8 mouse cellular contexts compared by ENCODE assay signal in the genomic region with DNA sequence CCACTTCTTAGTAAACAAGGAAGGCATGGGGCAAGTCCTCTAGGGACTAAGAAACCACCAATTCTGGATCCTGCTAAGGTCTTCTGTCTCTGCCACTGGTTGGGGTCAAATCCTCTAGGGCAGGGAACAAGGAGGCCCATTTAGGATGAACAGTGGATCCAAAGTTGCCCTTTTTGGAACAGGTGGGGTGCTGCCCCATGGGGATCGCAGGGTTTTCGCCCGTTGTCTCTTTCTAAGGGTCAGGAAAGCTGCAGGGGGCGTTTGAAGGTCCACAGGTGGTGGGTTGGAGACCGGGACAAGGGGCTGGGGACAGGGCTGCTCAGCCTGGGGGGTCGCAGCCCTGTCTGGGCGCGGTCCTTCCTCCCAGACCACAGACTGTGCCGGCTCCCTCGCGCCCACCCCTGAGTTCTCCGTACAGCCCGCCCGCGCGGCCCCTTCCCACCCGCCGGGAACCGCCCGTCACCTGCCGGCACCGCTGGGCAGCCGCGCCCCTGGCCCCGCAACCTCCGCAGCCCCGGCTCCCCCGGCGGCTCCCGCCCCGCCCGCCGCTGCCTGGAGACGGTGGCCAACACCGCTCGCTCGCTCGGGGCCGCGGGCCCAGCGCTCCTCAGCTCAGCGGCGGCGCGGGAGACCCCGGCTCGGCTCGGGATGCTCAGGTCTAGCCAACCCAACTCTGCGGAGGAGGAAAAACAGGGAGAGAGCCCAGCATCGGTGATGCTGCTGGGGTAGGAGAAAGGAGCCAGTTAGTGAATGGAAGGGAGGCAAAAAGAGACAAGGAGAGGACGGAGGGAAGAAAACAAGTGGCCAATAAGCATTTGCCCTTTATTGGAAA. TPM values are rescaled to one million over a fixed set of nuclear protein-coding genes. Genes with fewer than 3 reads are reported as not detected.
A peak's percentile ranks its signal among the peaks of the same experiment; 100 is the strongest.
DNase-seq lines count a peak whose midpoint lies in the region; ATAC-seq and TF ChIP-seq lines count a peak whose summit lies in the region.

A gene (minus strand): TSS at position 533 of the 832 bp plus-strand sequence.

- DNase-seq in heart, adult 9 months (ENCODE audit: low spot score in 2 of 2), result no peak
- DNase-seq in ES-E14 (ENCODE audit: low read depth, low spot score), result no peak
- DNase-seq in liver, postnatal 0 days, result no peak
- DNase-seq in adrenal gland, adult (ENCODE audit: inconsistent age in 2 of 2, low spot score in 1 of 2), result no peak
- DNase-seq in left cerebral cortex, postnatal 36 days (ENCODE audit: low spot score in 2 of 2), result no peak

- no peaks in the 10 kb centered on the region for H3K9me3 ChIP-seq in heart, embryonic 14.5 days (ENCODE audit: control insufficient read depth, low read length)
- H3K9me3 ChIP-seq in ES-E14 (ENCODE audit: control insufficient read depth, insufficient read depth, low read depth, low read length), result no peaks in the 10 kb centered on the region
- no peaks in the 10 kb centered on the region for H3K9me3 ChIP-seq in forebrain, embryonic 13.5 days (replicated peaks)
- H3K9me3 ChIP-seq in liver, postnatal 0 days (ENCODE audit: low read length), result no peaks in the 10 kb centered on the region

- in situ Hi-C loops in ES-E14 (cut with MboI; ENCODE audit: low sequenced_read_pairs in 2 of 2, unreplicated experiment in 2 of 2), result loop anchor here in 1 of 2 experiments (10.0 kb wide), 1 partner anchor 129 kb away; no protein-coding TSS in a partner anchor

- intact Hi-C loops in left cerebral cortex, postnatal 36 days (cut with DNase I), result no loop called here

- peak within 1 kb of the TSS; percentile 80 for H3K4me2 ChIP-seq in heart, embryonic 14.5 days (ENCODE audit: low read length)
- peak within 1 kb of the TSS; percentile 94 for H3K4me2 ChIP-seq in forebrain, embryonic 13.5 days
- H3K4me2 ChIP-seq in liver, postnatal 0 days (ENCODE audit: low read depth, low read length), result peak within 1 kb of the TSS; percentile 44

- ATAC-seq in heart, embryonic 14.5 days (ENCODE audit: insufficient number of reproducible peaks, insufficient read depth, low FRiP score, low read depth), result no peak
- ATAC-seq in forebrain, embryonic 13.5 days, result peak; percentile 70; the same call in 1 of the 2 replicates
- no peak for ATAC-seq in liver, postnatal 0 days
- no peak for ATAC-seq in monocyte, adult 5-6 weeks (replicated peaks; ENCODE audit: insufficient number of reproducible peaks, low FRiP score, low TSS enrichment, poor library complexity, severe bottlenecking)

- TF ChIP-seq EP300 in liver, postnatal 0 days (IDR thresholded peaks at IDR 0.05; ENCODE audit: low read depth), result no peak

- no peak for TF ChIP-seq CTCF in liver, postnatal 0 days (IDR thresholded peaks at IDR 0.05; ENCODE audit: low read depth)

- H3K4me3 ChIP-seq in heart, embryonic 14.5 days (ENCODE audit: control insufficient read depth in 1 of 2, insufficient read depth in 1 of 2, low read depth in 1 of 2, low read length in 2 of 2), result peak within 1 kb of the TSS; percentile 37 to 48
- H3K4me3 ChIP-seq in ES-E14 (ENCODE audit: insufficient read depth in 1 of 2, low read depth in 1 of 2, low read length in 2 of 2, poor library complexity in 1 of 2, severe bottlenecking in 1 of 2), result peak within 1 kb of the TSS; percentile 62 to 68
- peak within 1 kb of the TSS; percentile 51 for H3K4me3 ChIP-seq in forebrain, embryonic 13.5 days
- peak within 1 kb of the TSS; percentile 26; the same call in 1 of the 2 replicates for H3K4me3 ChIP-seq in liver, postnatal 0 days (ENCODE audit: low read depth, low read length)

- WGBS in heart, embryonic 14.5 days, result 1% methylated on average over 50 of the region's 51 CpGs
- WGBS in forebrain, embryonic 13.5 days, result under 1% methylated on average over 50 of the region's 51 CpGs
- WGBS in liver, postnatal 0 days (ENCODE audit: insufficient replicate concordance), result 1% methylated on average over 50 of the region's 51 CpGs

- H3K27me3 ChIP-seq in heart, embryonic 14.5 days (ENCODE audit: control insufficient read depth, insufficient read depth, low read length), result peaks cover 45% of the 10 kb centered on the region
- H3K27me3 ChIP-seq in forebrain, embryonic 13.5 days, result peaks cover 53% of the 10 kb centered on the region
- H3K27me3 ChIP-seq in liver, postnatal 0 days (ENCODE audit: insufficient read depth, low read length), result peaks cover 25% of the 10 kb centered on the region

- peaks cover 2 to 8% of the 10 kb centered on the region in 2 experiments; a peak in 1 of 4 replicates for H3K4me1 ChIP-seq in heart, embryonic 14.5 days (ENCODE audit: control insufficient read depth in 2 of 2, insufficient read depth in 2 of 2, low read length in 2 of 2)
- H3K4me1 ChIP-seq in ES-E14 (ENCODE audit: control insufficient read depth in 2 of 2, insufficient read depth in 2 of 2, low read length in 2 of 2, poor library complexity in 1 of 2), result no peaks in the 10 kb centered on the region; a peak in 1 of 4 replicates
- peaks cover 23% of the 10 kb centered on the region for H3K4me1 ChIP-seq in forebrain, embryonic 13.5 days
- no peaks in the 10 kb centered on the region for H3K4me1 ChIP-seq in liver, postnatal 0 days (ENCODE audit: insufficient read depth)

- no peaks in the 10 kb centered on the region for H3K36me3 ChIP-seq in heart, embryonic 14.5 days (ENCODE audit: control insufficient read depth, insufficient read depth, low read length)
- H3K36me3 ChIP-seq in ES-E14 (ENCODE audit: control insufficient read depth, insufficient read depth, low read length, poor library complexity, severe bottlenecking), result no peaks in the 10 kb centered on the region
- no peaks in the 10 kb centered on the region for H3K36me3 ChIP-seq in forebrain, embryonic 13.5 days (ENCODE audit: poor library complexity, severe bottlenecking)
- H3K36me3 ChIP-seq in liver, postnatal 0 days (replicated peaks; ENCODE audit: insufficient read depth, low read length), result no peaks in the 10 kb centered on the region

- peak within 1 kb of the TSS; percentile 57; the same call in 1 of the 2 replicates for H3K9ac ChIP-seq in heart, embryonic 14.5 days (ENCODE audit: low read length)
- peak within 1 kb of the TSS; percentile 69 for H3K9ac ChIP-seq in ES-E14 (ENCODE audit: insufficient read depth, low read depth, low read length, poor library complexity, severe bottlenecking)
- peak within 1 kb of the TSS; percentile 70 for H3K9ac ChIP-seq in forebrain, embryonic 13.5 days
- no peak within 1 kb of the TSS for H3K9ac ChIP-seq in liver, postnatal 0 days (replicated peaks)

- no peak within 1 kb of the TSS for H3K27ac ChIP-seq in heart, embryonic 14.5 days (replicated peaks in 1 of 2; ENCODE audit: control insufficient read depth in 1 of 2, insufficient read depth in 1 of 2, low read depth in 2 of 2, low read length in 2 of 2)
- H3K27ac ChIP-seq in ES-E14 (ENCODE audit: insufficient read depth, low read depth, low read length, poor library complexity, severe bottlenecking), result no peak within 1 kb of the TSS
- no peak within 1 kb of the TSS for H3K27ac ChIP-seq in forebrain, embryonic 13.5 days
- H3K27ac ChIP-seq in liver, postnatal 0 days (ENCODE audit: low read depth), result no peak within 1 kb of the TSS

TF ChIP-seq in ES-E14, 5 proteins besides CTCF, POLR2A, EP300 and RAD21:
- TF ChIP-seq ZC3H11A (IDR thresholded peaks at IDR 0.05; ENCODE audit: borderline replicate concordance, low read depth, low read length) (no peak), MAFK (IDR thresholded peaks at IDR 0.05; ENCODE audit: insufficient read depth, low read depth, low read length) (no peak), CHD2 (IDR thresholded peaks at IDR 0.05; ENCODE audit: low read depth, low read length) (no peak), ZNF384 (IDR thresholded peaks at IDR 0.05; ENCODE audit: low read depth, low read length) (no peak), HCFC1 (IDR thresholded peaks at IDR 0.05; ENCODE audit: borderline replicate concordance, insufficient read depth, low read length) (no peak)

RNA-seq across cellular contexts. Expression of the gene that starts here (rescaled TPM):
- polyA plus RNA-seq in heart, embryonic 14.5 days (2014; fragmentation: Nextera tagmentation; extraction: Ambion mirVana), result not detected in 2 replicates
- total RNA-seq in ES-E14 (2012; rRNA removed), result not detected in 2 replicates
- polyA plus RNA-seq in forebrain, embryonic 13.5 days (2015; fragmentation: Nextera tagmentation; extraction: Ambion mirVana), result 0.48 and 0.57 TPM in 2 replicates
- polyA plus RNA-seq in liver, postnatal 0 days (2015; fragmentation: Nextera tagmentation; extraction: Ambion mirVana), result 0.04 TPM in 1 of 2 replicates, not detected in the other
- total RNA-seq in monocyte, adult 5-6 weeks (2017), result 3.8 TPM in 1 of 3 replicates, not detected in the others
- 1 to 10 TPM in 1 of 2 experiments, under 1 TPM in 1; 0.57 to 1.6 TPM for total RNA-seq in left cerebral cortex, postnatal 36 days (2021)

Comparison
In these comparisons a context has a peak if more than half of its experiments do, and no peak if none do; other contexts are left out.
1. Peak in ATAC-seq, H3K4me3 ChIP-seq, H3K9ac ChIP-seq and H3K4me2 ChIP-seq in forebrain, embryonic 13.5 days; RNA of the gene not detected or under 1 TPM.
2. H3K4me2 ChIP-seq: peak in every context shown above with its lines; median percentile 94 in forebrain, embryonic 13.5 days; 80 in heart, embryonic 14.5 days; 44 in liver, postnatal 0 days.